ENCODE assay signal across 8 mouse cellular contexts in genomic region chr11:69558756-69559155, GRCm38 (mm10). TPM values are rescaled to one million over a fixed set of nuclear protein-coding genes. Genes with fewer than 3 reads are reported as not detected.
A peak's percentile ranks its signal among the peaks of the same experiment; 100 is the strongest.
DNase-seq lines count a peak whose midpoint lies in the region; ATAC-seq and TF ChIP-seq lines count a peak whose summit lies in the region.

No protein-coding gene starts in this region.

- peaks cover 25% of the 10 kb centered on the region; the same call in 1 of the 2 replicates for H3K36me3 ChIP-seq in heart, postnatal 0 days (replicated peaks; ENCODE audit: control insufficient read depth, insufficient read depth, low read length)
- H3K36me3 ChIP-seq in limb, embryonic 11.5 days (ENCODE audit: control insufficient read depth, insufficient read depth, low read length), result peaks cover 6% of the 10 kb centered on the region; the same call in 1 of the 2 replicates

- H3K9me3 ChIP-seq in heart, postnatal 0 days (replicated peaks; ENCODE audit: control insufficient read depth, low read length), result no peaks in the 10 kb centered on the region
- H3K9me3 ChIP-seq in limb, embryonic 11.5 days (ENCODE audit: control insufficient read depth, low read length), result no peaks in the 10 kb centered on the region

- peak overlapping the region; percentile 58 for H3K4me3 ChIP-seq in left cerebral cortex, adult 2 months
- peak overlapping the region; percentile 69 for H3K4me3 ChIP-seq in heart, postnatal 0 days (ENCODE audit: low read depth, low read length)
- peak overlapping the region; percentile 84 for H3K4me3 ChIP-seq in limb, embryonic 11.5 days (ENCODE audit: low read depth, low read length)
- H3K4me3 ChIP-seq in olfactory bulb, adult 2 months (ENCODE audit: insufficient read depth, low read depth, low read length), result peak overlapping the region; percentile 56

- no peak for DNase-seq in left cerebral cortex, adult 2 months (ENCODE audit: extremely low spot score in 1 of 2, low spot score in 2 of 2)
- DNase-seq in left cerebral cortex, adult 11 months (ENCODE audit: low spot score), result no peak
- no peak for DNase-seq in heart, postnatal 0 days (ENCODE audit: low spot score)
- DNase-seq in limb, embryonic 11.5 days (ENCODE audit: low spot score), result no peak
- DNase-seq in ovary, postnatal 10 days (ENCODE audit: low spot score), result no peak
- no peak for DNase-seq in cerebellum, postnatal 14 days

- no peaks in the 10 kb centered on the region for H3K27me3 ChIP-seq in heart, postnatal 0 days (ENCODE audit: control insufficient read depth, insufficient read depth, low read length)
- no peaks in the 10 kb centered on the region for H3K27me3 ChIP-seq in limb, embryonic 11.5 days (ENCODE audit: control insufficient read depth, insufficient read depth, low read length)

- 5% methylated on average over 6 of the region's 6 CpGs for WGBS in heart, postnatal 0 days
- WGBS in limb, embryonic 11.5 days, result 29% methylated on average over 6 of the region's 6 CpGs
- WGBS in olfactory bulb, adult 2 months, result 41% methylated on average over 6 of the region's 6 CpGs

- peak overlapping the region; percentile 85 for H3K4me2 ChIP-seq in heart, postnatal 0 days (ENCODE audit: low read depth, low read length)
- H3K4me2 ChIP-seq in limb, embryonic 11.5 days (ENCODE audit: low read depth, severe bottlenecking), result peak overlapping the region; percentile 97

- H3K4me1 ChIP-seq in heart, postnatal 0 days (ENCODE audit: control insufficient read depth, insufficient read depth), result 0 out of 2 replicates have a peak, but pooled peaks cover 12% of the 10 kb centered on the region
- peaks cover 70% of the 10 kb centered on the region for H3K4me1 ChIP-seq in limb, embryonic 11.5 days (ENCODE audit: control insufficient read depth, insufficient read depth, low read length)
- peaks cover 57% of the 10 kb centered on the region for H3K4me1 ChIP-seq in olfactory bulb, adult 2 months (ENCODE audit: control insufficient read depth, insufficient read depth, low read length)

- no peak overlapping the region; the same call in 1 of the 2 replicates for H3K27ac ChIP-seq in left cerebral cortex, adult 2 months
- peak overlapping the region; percentile 97 for H3K27ac ChIP-seq in heart, postnatal 0 days (ENCODE audit: low read depth)
- H3K27ac ChIP-seq in limb, embryonic 11.5 days (replicated peaks; ENCODE audit: low read depth, low read length), result no peak overlapping the region
- H3K27ac ChIP-seq in olfactory bulb, adult 2 months (ENCODE audit: insufficient read depth, low read depth, low read length), result no peak overlapping the region

- peak overlapping the region; percentile 85 for H3K9ac ChIP-seq in heart, postnatal 0 days (replicated peaks; ENCODE audit: low read depth, low read length)
- peak overlapping the region; percentile 95 for H3K9ac ChIP-seq in limb, embryonic 11.5 days (ENCODE audit: low read length)

- TF ChIP-seq CTCF in left cerebral cortex, adult 2 months (IDR thresholded peaks at IDR 0.05), result no peak
- TF ChIP-seq CTCF in heart, postnatal 0 days (IDR thresholded peaks at IDR 0.05; ENCODE audit: low read depth), result no peak
- TF ChIP-seq CTCF in olfactory bulb, adult 2 months (IDR thresholded peaks at IDR 0.05; ENCODE audit: insufficient read depth, low read depth, low read length), result no peak

- no peak for ATAC-seq in heart, postnatal 0 days (ENCODE audit: insufficient read depth, low read depth)
- no peak for ATAC-seq in limb, embryonic 11.5 days (ENCODE audit: insufficient number of reproducible peaks, low FRiP score, low TSS enrichment, low read depth)
- ATAC-seq in inflammation-experienced regulatory T-cells, adult 6 months, result no peak

- no peak for TF ChIP-seq POLR2A in olfactory bulb, adult 2 months (IDR thresholded peaks at IDR 0.05; ENCODE audit: insufficient read depth, low read depth, low read length)

- no peak for TF ChIP-seq EP300 in heart, postnatal 0 days (IDR thresholded peaks at IDR 0.05; ENCODE audit: low read depth)

- intact Hi-C loops in left cerebral cortex, adult 2 months (cut with DNase I), result no loop called here

RNA-seq across cellular contexts. Expression of gene Efnb3, which starts 1.2 kb away (rescaled TPM):
- 10 to 100 TPM; 46.6 to 63.0 TPM for total RNA-seq in left cerebral cortex, adult 2 months (2021)
- 70.1 and 79.5 TPM in 2 replicates for total RNA-seq in heart, postnatal 0 days (2014; rRNA removed; ENCODE audit: low replicate concordance)
- 69.4 and 75.6 TPM in 2 replicates for polyA plus RNA-seq in heart, postnatal 0 days (2015; fragmentation: Nextera tagmentation; extraction: Ambion mirVana)
- 12.9 and 14.4 TPM in 2 replicates for polyA plus RNA-seq in limb, embryonic 11.5 days (2014; fragmentation: Nextera tagmentation; extraction: Ambion mirVana)
- polyA plus RNA-seq in olfactory bulb, adult 2 months (2012; ENCODE audit: insufficient read depth, insufficient read length, low replicate concordance, missing spikeins), result not detected in 2 replicates
- under 1 TPM in 2 of 3 experiments, not detected in 1; 0.11 to 0.22 TPM for polyA plus RNA-seq in inflammation-experienced regulatory T-cells, adult 6 months (2017; shearing (Covaris generic))

RNA-seq across cellular contexts. Expression of gene Dnah2, which starts 9.8 kb away (rescaled TPM):
- total RNA-seq in left cerebral cortex, adult 2 months (2021), result 1 to 10 TPM; 2.7 to 3.7 TPM
- total RNA-seq in heart, postnatal 0 days (2014; rRNA removed; ENCODE audit: low replicate concordance), result not detected in 2 replicates
- polyA plus RNA-seq in heart, postnatal 0 days (2015; fragmentation: Nextera tagmentation; extraction: Ambion mirVana), result 0.03 and 0.30 TPM in 2 replicates
- 0.87 and 1.4 TPM in 2 replicates for polyA plus RNA-seq in limb, embryonic 11.5 days (2014; fragmentation: Nextera tagmentation; extraction: Ambion mirVana)
- polyA plus RNA-seq in olfactory bulb, adult 2 months (2012; ENCODE audit: insufficient read depth, insufficient read length, low replicate concordance, missing spikeins), result not detected in 2 replicates
- polyA plus RNA-seq in inflammation-experienced regulatory T-cells, adult 6 months (2017; shearing (Covaris generic)), result under 1 TPM in 1 of 3 experiments, not detected in 2; 0.21 TPM

RNA-seq across cellular contexts. Expression of gene Wrap53, which starts 21.3 kb away (rescaled TPM):
- 10 to 100 TPM in 1 of 2 experiments, 1 to 10 TPM in 1; 7.6 to 10.5 TPM for total RNA-seq in left cerebral cortex, adult 2 months (2021)
- 12.4 and 18.7 TPM in 2 replicates for total RNA-seq in heart, postnatal 0 days (2014; rRNA removed; ENCODE audit: low replicate concordance)
- polyA plus RNA-seq in heart, postnatal 0 days (2015; fragmentation: Nextera tagmentation; extraction: Ambion mirVana), result 6.7 and 7.8 TPM in 2 replicates
- polyA plus RNA-seq in limb, embryonic 11.5 days (2014; fragmentation: Nextera tagmentation; extraction: Ambion mirVana), result 45.7 and 46.9 TPM in 2 replicates
- polyA plus RNA-seq in olfactory bulb, adult 2 months (2012; ENCODE audit: insufficient read depth, insufficient read length, low replicate concordance, missing spikeins), result not detected in 2 replicates
- polyA plus RNA-seq in inflammation-experienced regulatory T-cells, adult 6 months (2017; shearing (Covaris generic)), result 10 to 100 TPM; 22.0 to 32.2 (median 25.7) TPM

RNA-seq across cellular contexts. Expression of gene Trp53, which starts 21.4 kb away (rescaled TPM):
- 10 to 100 TPM; 23.7 TPM for total RNA-seq in left cerebral cortex, adult 2 months (2021)
- total RNA-seq in heart, postnatal 0 days (2014; rRNA removed; ENCODE audit: low replicate concordance), result 33.6 and 35.9 TPM in 2 replicates
- 31.5 and 32.6 TPM in 2 replicates for polyA plus RNA-seq in heart, postnatal 0 days (2015; fragmentation: Nextera tagmentation; extraction: Ambion mirVana)
- polyA plus RNA-seq in limb, embryonic 11.5 days (2014; fragmentation: Nextera tagmentation; extraction: Ambion mirVana), result 250 and 254 TPM in 2 replicates
- not detected in 2 replicates for polyA plus RNA-seq in olfactory bulb, adult 2 months (2012; ENCODE audit: insufficient read depth, insufficient read length, low replicate concordance, missing spikeins)
- polyA plus RNA-seq in inflammation-experienced regulatory T-cells, adult 6 months (2017; shearing (Covaris generic)), result 100 to 1,000 TPM; 193 to 355 (median 324) TPM

RNA-seq across cellular contexts. Expression of gene Atp1b2, which starts 47.0 kb away (rescaled TPM):
- 100 to 1,000 TPM; 411 to 429 TPM for total RNA-seq in left cerebral cortex, adult 2 months (2021)
- total RNA-seq in heart, postnatal 0 days (2014; rRNA removed; ENCODE audit: low replicate concordance), result 23.7 and 24.7 TPM in 2 replicates
- 15.1 and 16.8 TPM in 2 replicates for polyA plus RNA-seq in heart, postnatal 0 days (2015; fragmentation: Nextera tagmentation; extraction: Ambion mirVana)
- 4.5 and 4.9 TPM in 2 replicates for polyA plus RNA-seq in limb, embryonic 11.5 days (2014; fragmentation: Nextera tagmentation; extraction: Ambion mirVana)
- 162 TPM in 1 of 2 replicates, not detected in the other for polyA plus RNA-seq in olfactory bulb, adult 2 months (2012; ENCODE audit: insufficient read depth, insufficient read length, low replicate concordance, missing spikeins)
- under 1 TPM in 1 of 3 experiments, not detected in 2; 0.17 TPM for polyA plus RNA-seq in inflammation-experienced regulatory T-cells, adult 6 months (2017; shearing (Covaris generic))

Comparison
In these comparisons a context has a peak if more than half of its experiments do, and no peak if none do; other contexts are left out.
1. RNA of gene Efnb3, which starts 1.2 kb away (polyA plus RNA-seq): 69.4 to 75.6 TPM in heart, postnatal 0 days and 12.9 to 14.4 TPM in limb, embryonic 11.5 days; 0.11 to 0.22 TPM in inflammation-experienced regulatory T-cells, adult 6 months and not detected in olfactory bulb, adult 2 months; every median in the first group is over 10 times any median in the second.
2. Peak in every context shown above with its lines, with median percentiles within 50 percentile points of each other: H3K4me3 ChIP-seq.